In genomic region chr2:109156131-109156530, GRCm38 (mm10) we compare ENCODE assay signal across 26 mouse cellular contexts.
DNase-seq lines count a peak whose midpoint lies in the region; ATAC-seq lines count a peak whose summit lies in the region.
"Had no signal": no experiment of that assay in that cellular context is flagged by ENCODE, and none has a peak within 500 bp of the region (broad histone marks: within the 10 kb centered on the region; RNA-seq: fewer than 3 reads in every experiment).

No protein-coding gene starts in this region.

- intact Hi-C loops in heart, postnatal 36 days (cut with DNase I) = no loop called here

- no peak overlapping the region for H3K4me2 ChIP-seq in midbrain, embryonic 13.5 days (replicated peaks)
- H3K4me2 ChIP-seq: embryonic facial prominence, embryonic 13.5 days; forebrain, embryonic 13.5 days; heart, embryonic 12.5 days; heart, embryonic 15.5 days; hindbrain, embryonic 14.5 days had no signal

- 88% methylated on average over 1 of the region's 1 CpGs for WGBS in midbrain, embryonic 13.5 days

- H3K27ac ChIP-seq in midbrain, embryonic 13.5 days = no peak overlapping the region
- H3K27ac ChIP-seq: embryonic facial prominence, embryonic 13.5 days; forebrain, embryonic 10.5 days; forebrain, embryonic 13.5 days; heart, adult 2 months; heart, embryonic 15.5 days; hindbrain, embryonic 14.5 days; hindbrain, postnatal 0 days had no signal

- no peak overlapping the region for H3K4me3 ChIP-seq in midbrain, embryonic 13.5 days (replicated peaks)
- H3K4me3 ChIP-seq: embryonic facial prominence, embryonic 13.5 days; forebrain, embryonic 10.5 days; forebrain, embryonic 13.5 days; heart, adult 2 months; heart, embryonic 12.5 days; heart, embryonic 15.5 days had no signal

- DNase-seq in heart, adult 11 months = peak; percentile 53
- DNase-seq in heart, postnatal 36 days = no peak
- peak; percentile 11 for DNase-seq in 3T3-L1 (ENCODE audit: low read depth, low spot score)
- DNase-seq in NIH3T3 (ENCODE audit: low read depth) = peak; percentile 63
- DNase-seq in skeletal muscle tissue, adult 2 months (ENCODE audit: low read depth, low spot score) = peak; percentile 2
- DNase-seq: adrenal gland, adult 2 months; adrenal gland, postnatal 14 days; cerebellum, adult 18-20 months; cerebellum, adult 9-10 months; cerebellum, postnatal 25 days; gastrocnemius, postnatal 25 days; heart, adult 2 months; heart, postnatal 4 days; kidney, adult 18-20 months had no signal

- no peaks in the 10 kb centered on the region for H3K36me3 ChIP-seq in midbrain, embryonic 13.5 days
- H3K36me3 ChIP-seq: embryonic facial prominence, embryonic 13.5 days; forebrain, embryonic 10.5 days; heart, embryonic 12.5 days; heart, embryonic 15.5 days had no signal

- peaks cover 7% of the 10 kb centered on the region for H3K4me1 ChIP-seq in midbrain, embryonic 13.5 days (replicated peaks)
- H3K4me1 ChIP-seq: embryonic facial prominence, embryonic 13.5 days; heart, embryonic 12.5 days had no signal

- no peaks in the 10 kb centered on the region for H3K27me3 ChIP-seq in midbrain, embryonic 13.5 days
- H3K27me3 ChIP-seq: embryonic facial prominence, embryonic 13.5 days; forebrain, embryonic 13.5 days; heart, embryonic 12.5 days; heart, embryonic 15.5 days; Patski had no signal

- no peak overlapping the region for H3K9ac ChIP-seq in midbrain, embryonic 13.5 days (replicated peaks)
- H3K9ac ChIP-seq: embryonic facial prominence, embryonic 13.5 days; forebrain, embryonic 13.5 days; heart, embryonic 12.5 days; heart, embryonic 15.5 days; hindbrain, embryonic 14.5 days had no signal

- ATAC-seq in midbrain, embryonic 13.5 days = no peak
- ATAC-seq: forebrain, embryonic 13.5 days; forebrain, embryonic 16.5 days; hindbrain, postnatal 0 days; inflammation-experienced regulatory T-cells, adult 6 months; intestine, embryonic 16.5 days; Patski had no signal

- H3K9me3 ChIP-seq in midbrain, embryonic 13.5 days = no peaks in the 10 kb centered on the region
- H3K9me3 ChIP-seq: embryonic facial prominence, embryonic 13.5 days; forebrain, embryonic 10.5 days; forebrain, embryonic 13.5 days; heart, embryonic 12.5 days; heart, embryonic 15.5 days had no signal

Comparison
In these comparisons a context has a peak if more than half of its experiments do, and no peak if none do; other contexts are left out.
1. DNase-seq: peak in heart, adult 11 months (single experiment), 3T3-L1 (single experiment), NIH3T3 (single experiment) and skeletal muscle tissue, adult 2 months (single experiment); none in heart, postnatal 36 days (0 of 2).